Mouse (Mus musculus): ENCODE measurements at regions not wholly inside any gene's neighbourhood (a gene's known extent, or its start where the extent isn't known, plus 50 kb on each side); places are given as distances from the start of the nearest gene placed in this dataset.

GRCm38 (mm10) chr16:93046221-93046620 lies 220.3 kb upstream of the Runx1 start:
- no peak overlapping the region for H3K27ac ChIP-seq
- no peaks in the 10 kb centered on the region for H3K79me2 ChIP-seq (ENCODE audit: inconsistent target)
- H3K4me3 ChIP-seq (ENCODE audit: inconsistent target) = no peak overlapping the region
- no peaks in the 10 kb centered on the region for H3K36me3 ChIP-seq (ENCODE audit: inconsistent target)
- WGBS (ENCODE audit: missing documents) = 98% methylated on average over 3 of the region's 3 CpGs

GRCm38 (mm10) chr16:93043355-93043754 lies 217.4 kb upstream of the Runx1 start:
- Histone ChIP-seq H3K79me2 (ENCODE audit: inconsistent target) (no peaks in the 10 kb centered on the region), H3K27ac (no peak overlapping the region), H3K4me3 (ENCODE audit: inconsistent target) (no peak overlapping the region), H3K36me3 (ENCODE audit: inconsistent target) (no peaks in the 10 kb centered on the region)
- 96% methylated on average over 9 of the region's 9 CpGs for WGBS (ENCODE audit: missing documents)

DNA sequence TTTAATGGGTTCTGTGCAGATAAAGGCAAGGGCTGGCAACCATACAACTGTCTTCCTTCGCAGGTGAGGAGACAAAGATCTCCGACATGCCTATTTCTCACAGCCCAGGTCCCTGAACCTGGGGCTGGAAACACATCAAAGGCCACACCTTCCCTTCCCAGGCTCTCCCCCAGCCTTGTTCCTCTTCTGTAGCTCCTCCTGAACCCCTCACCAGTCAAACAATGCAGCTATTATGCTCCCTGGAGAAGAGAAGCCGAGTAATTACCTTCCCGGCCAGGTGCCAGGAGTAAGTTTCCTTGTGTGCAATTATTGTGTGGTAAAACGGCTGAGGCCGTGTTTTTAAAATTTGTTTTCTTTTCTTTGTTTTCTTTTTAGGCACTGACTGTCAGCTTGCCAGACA lies 217.0 kb upstream of the Runx1 start:
- no peak overlapping the region for H3K4me3 ChIP-seq (ENCODE audit: inconsistent target)
- H3K27ac ChIP-seq = no peak overlapping the region
- 94% methylated on average over 6 of the region's 6 CpGs for WGBS (ENCODE audit: missing documents)
- no peaks in the 10 kb centered on the region for H3K79me2 ChIP-seq (ENCODE audit: inconsistent target)
- H3K36me3 ChIP-seq (ENCODE audit: inconsistent target) = no peaks in the 10 kb centered on the region

DNA sequence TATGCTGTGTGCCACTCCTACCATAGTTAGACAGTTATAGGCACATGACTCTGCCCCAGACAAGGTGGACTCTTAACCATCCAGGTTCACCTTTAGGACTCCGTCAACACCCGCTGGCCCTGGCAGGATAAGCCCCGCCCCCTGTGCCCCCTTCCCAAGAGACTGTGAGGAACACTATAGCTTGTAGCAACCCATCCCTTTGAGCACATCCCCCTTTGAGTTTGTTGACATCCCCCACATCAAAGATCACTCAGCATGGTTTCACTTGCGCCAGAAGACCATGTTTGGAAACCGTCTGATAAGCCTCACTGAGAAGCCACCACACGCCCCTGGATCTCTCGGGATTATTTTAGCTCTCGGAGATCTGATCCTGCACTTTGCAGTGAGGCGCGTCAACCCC lies 216.5 kb upstream of the Runx1 start:
- Histone ChIP-seq H3K36me3 (ENCODE audit: inconsistent target) (no peaks in the 10 kb centered on the region), H3K27ac (no peak overlapping the region), H3K79me2 (ENCODE audit: inconsistent target) (no peaks in the 10 kb centered on the region), H3K4me3 (ENCODE audit: inconsistent target) (no peak overlapping the region)
- WGBS (ENCODE audit: missing documents) = 95% methylated on average over 9 of the region's 10 CpGs

GRCm38 (mm10) chr16:93041887-93042286 lies 215.9 kb upstream of the Runx1 start:
- Histone ChIP-seq H3K4me3 (ENCODE audit: inconsistent target) (no peak overlapping the region), H3K36me3 (ENCODE audit: inconsistent target) (no peaks in the 10 kb centered on the region), H3K79me2 (ENCODE audit: inconsistent target) (no peaks in the 10 kb centered on the region), H3K27ac (no peak overlapping the region)
- WGBS (ENCODE audit: missing documents) = 63% methylated on average over 3 of the region's 3 CpGs

DNA sequence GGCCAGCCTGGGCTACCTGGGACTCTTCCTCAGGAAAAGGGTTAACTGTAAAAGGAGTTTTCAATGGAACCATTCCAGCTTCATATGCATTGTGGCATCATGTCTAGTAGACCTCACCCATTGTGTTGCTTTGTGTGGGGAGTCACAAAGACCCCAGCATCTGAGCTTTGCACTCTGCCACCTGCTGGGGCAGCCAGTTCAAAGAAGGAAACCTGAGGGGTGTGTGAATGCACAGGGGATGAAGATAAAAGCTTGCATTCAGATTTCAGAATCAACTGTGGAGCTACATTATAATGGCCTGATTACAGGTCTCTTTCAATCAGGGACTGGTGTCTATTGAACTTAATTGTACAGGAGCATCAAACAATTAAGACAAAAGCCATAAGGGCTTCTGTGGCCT lies 215.4 kb upstream of the Runx1 start:
- no peak overlapping the region for H3K27ac ChIP-seq
- H3K79me2 ChIP-seq (ENCODE audit: inconsistent target) = no peaks in the 10 kb centered on the region
- H3K4me3 ChIP-seq (ENCODE audit: inconsistent target) = no peak overlapping the region
- no peaks in the 10 kb centered on the region for H3K36me3 ChIP-seq (ENCODE audit: inconsistent target)

DNA sequence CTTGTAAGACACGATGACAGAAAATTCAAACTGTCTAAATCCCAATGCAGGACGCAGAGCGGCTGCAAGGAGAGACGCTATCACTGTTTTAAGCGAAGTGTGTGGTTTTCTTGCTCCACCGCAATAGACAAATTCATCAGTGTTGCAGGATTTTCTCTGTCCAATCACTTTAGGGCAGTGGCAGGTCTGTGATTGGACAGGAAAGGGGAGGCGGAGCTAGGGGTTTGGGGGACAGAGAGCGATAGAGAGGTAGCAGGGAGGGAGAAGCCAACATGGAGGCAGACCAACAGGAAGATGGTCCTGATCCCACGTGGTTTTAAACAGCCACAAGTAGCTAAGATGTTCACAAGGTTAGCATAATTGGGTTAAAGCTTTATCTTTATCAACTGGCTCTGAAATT lies 209.7 kb upstream of the Runx1 start:
- WGBS (ENCODE audit: missing documents) = 70% methylated on average over 9 of the region's 9 CpGs

GRCm38 (mm10) chr16:93033943-93034342 lies 208.0 kb upstream of the Runx1 start:
- Histone ChIP-seq H3K27ac (peak overlapping the region; percentile 97), H3K36me3 (ENCODE audit: inconsistent target) (no peaks in the 10 kb centered on the region), H3K79me2 (ENCODE audit: inconsistent target) (no peaks in the 10 kb centered on the region), H3K4me3 (ENCODE audit: inconsistent target) (no peak overlapping the region)
- 28% methylated on average over 3 of the region's 3 CpGs for WGBS (ENCODE audit: missing documents)

More for the DNA sequence above, 209.7 kb upstream of the Runx1 start:
- Histone ChIP-seq H3K36me3 (ENCODE audit: inconsistent target) (no peaks in the 10 kb centered on the region), H3K79me2 (ENCODE audit: inconsistent target) (no peaks in the 10 kb centered on the region), H3K27ac (no peak overlapping the region), H3K4me3 (ENCODE audit: inconsistent target) (no peak overlapping the region)

DNA sequence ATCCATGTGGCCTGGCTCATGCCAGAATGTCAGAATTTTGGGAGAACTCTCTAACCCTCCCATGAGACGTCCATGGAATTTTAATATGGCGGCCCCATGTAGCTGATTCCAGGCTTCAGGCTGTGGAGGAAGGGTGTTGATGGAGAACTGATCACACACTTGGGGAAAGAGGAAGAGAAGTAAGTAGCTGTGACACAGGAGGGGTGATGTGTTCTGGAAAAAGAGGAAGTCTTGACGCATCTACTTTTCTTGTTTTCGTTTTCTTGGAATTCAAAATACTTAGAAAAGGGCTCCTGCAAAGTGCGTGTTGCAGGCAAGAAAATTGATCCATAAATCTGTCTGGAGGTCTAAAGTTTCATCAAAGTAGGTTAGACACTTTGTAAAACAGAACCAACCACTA lies 205.7 kb upstream of the Runx1 start:
- Histone ChIP-seq H3K79me2 (ENCODE audit: inconsistent target) (no peaks in the 10 kb centered on the region), H3K4me3 (ENCODE audit: inconsistent target) (no peak overlapping the region), H3K36me3 (ENCODE audit: inconsistent target) (no peaks in the 10 kb centered on the region), H3K27ac (peak overlapping the region; percentile 97)
- 10% methylated on average over 5 of the region's 5 CpGs for WGBS (ENCODE audit: missing documents)

GRCm38 (mm10) chr16:93028640-93029039 lies 202.7 kb upstream of the Runx1 start:
- Histone ChIP-seq H3K36me3 (ENCODE audit: inconsistent target) (no peaks in the 10 kb centered on the region), H3K4me3 (ENCODE audit: inconsistent target) (no peak overlapping the region), H3K27ac (peak overlapping the region; percentile 97), H3K79me2 (ENCODE audit: inconsistent target) (no peaks in the 10 kb centered on the region)
- WGBS (ENCODE audit: missing documents) = under 1% methylated on average over 7 of the region's 7 CpGs

DNA sequence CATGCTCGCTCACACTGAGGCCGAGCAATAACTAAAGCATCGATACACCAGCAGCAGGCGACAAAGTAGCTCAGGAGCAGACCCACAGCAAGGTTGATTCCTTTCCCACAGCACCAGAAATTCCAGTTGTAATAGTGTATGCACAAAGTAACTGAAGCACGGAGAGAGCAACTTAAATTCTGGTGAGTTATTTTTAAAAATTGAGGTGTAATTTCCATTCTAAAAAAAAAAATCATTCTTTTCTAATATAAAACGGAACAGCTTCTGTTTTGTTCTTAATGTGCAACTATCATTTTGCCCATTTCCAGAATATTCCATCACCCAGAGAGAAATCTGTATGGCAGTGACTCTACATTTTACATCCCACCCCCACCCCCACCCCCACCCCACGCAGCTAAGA lies 202.1 kb upstream of the Runx1 start:
- Histone ChIP-seq H3K36me3 (ENCODE audit: inconsistent target) (no peaks in the 10 kb centered on the region), H3K79me2 (ENCODE audit: inconsistent target) (no peaks in the 10 kb centered on the region), H3K27ac (peak overlapping the region; percentile 97), H3K4me3 (ENCODE audit: inconsistent target) (no peak overlapping the region)
- 86% methylated on average over 6 of the region's 7 CpGs for WGBS (ENCODE audit: missing documents)

DNA sequence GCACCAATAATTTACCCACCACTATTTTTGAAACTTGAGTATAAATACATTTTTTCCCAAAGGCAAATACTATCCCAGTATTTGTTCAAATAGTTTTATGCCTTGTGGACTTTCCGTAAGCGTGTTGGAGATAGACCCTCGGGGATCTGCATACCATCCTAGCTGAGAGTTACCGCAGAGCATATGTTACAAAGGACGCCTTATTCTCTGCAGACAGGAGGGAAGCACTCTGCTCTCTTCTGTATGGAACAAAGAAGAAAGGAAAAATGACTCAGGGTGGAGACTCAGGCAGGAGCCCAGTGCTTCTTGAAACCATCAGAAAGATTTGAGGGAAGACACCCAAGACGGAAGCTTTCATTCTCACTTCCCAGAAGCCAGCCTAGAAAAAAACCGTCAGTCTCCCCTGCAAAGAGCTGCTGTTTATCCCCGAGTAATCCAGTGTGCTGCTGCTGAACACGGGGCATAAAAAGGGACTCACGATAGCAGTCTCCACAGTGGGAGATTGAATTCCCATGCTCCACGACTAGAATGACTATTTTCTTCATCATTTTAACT lies 200.2 kb upstream of the Runx1 start:
- Histone ChIP-seq H3K36me3 (ENCODE audit: inconsistent target) (no peaks in the 10 kb centered on the region), H3K4me3 (ENCODE audit: inconsistent target) (no peak overlapping the region), H3K27ac (peak overlapping the region; percentile 31), H3K79me2 (ENCODE audit: inconsistent target) (no peaks in the 10 kb centered on the region)
- WGBS (ENCODE audit: missing documents) = 62% methylated on average over 11 of the region's 11 CpGs

GRCm38 (mm10) chr16:93019800-93020555 lies 194.0 kb upstream of the Runx1 start:
- H3K36me3 ChIP-seq (ENCODE audit: inconsistent target) = no peaks in the 10 kb centered on the region
- H3K79me2 ChIP-seq (ENCODE audit: inconsistent target) = no peaks in the 10 kb centered on the region
- H3K4me3 ChIP-seq (ENCODE audit: inconsistent target) = no peak overlapping the region
- 68% methylated on average over 7 of the region's 7 CpGs for WGBS (ENCODE audit: missing documents)
- H3K27ac ChIP-seq = no peak overlapping the region

DNA sequence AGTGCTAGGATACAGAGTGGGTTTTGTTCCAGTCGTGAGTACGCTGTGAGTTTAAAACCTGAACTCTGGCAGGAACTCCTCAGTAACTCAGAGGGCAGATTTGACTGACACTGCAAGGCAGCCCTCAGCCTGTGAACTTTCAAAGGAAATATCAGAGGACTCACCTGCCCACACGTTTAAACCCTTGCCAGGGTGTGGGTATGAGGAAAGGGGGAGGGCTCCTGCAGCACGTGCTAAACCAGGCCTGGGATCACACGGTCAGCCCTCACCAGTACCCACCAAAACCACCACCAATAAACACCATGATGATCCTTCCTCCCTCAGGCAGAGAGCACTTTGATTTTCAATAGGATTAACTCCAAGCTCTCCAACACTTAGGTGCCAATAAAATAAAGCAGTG lies 192.8 kb upstream of the Runx1 start:
- H3K79me2 ChIP-seq (ENCODE audit: inconsistent target) = no peaks in the 10 kb centered on the region
- 54% methylated on average over 5 of the region's 5 CpGs for whole genome bisulfite sequencing (ENCODE audit: missing documents)
- no peaks in the 10 kb centered on the region for H3K36me3 ChIP-seq (ENCODE audit: inconsistent target)
- no peak overlapping the region for H3K27ac ChIP-seq
- no peak overlapping the region for H3K4me3 ChIP-seq (ENCODE audit: inconsistent target)

DNA sequence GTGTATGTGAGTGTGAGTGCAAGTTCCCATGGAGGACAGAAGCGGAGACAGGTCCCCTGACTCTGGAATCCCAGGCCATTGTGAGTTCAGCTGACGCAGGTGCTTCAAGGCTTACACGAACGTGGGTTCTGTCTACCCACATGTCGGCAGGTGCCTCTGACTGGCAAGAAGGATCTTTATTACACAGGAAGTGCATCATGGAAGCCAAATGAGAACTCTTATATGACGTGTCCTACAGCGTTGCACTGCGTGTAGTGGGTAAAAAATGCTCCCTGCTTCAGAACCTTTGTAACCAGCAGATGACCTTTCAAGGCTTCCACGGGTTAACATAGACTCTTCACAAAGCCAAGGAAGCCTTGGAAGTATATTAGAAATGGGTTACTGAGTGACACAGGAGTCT lies 191.1 kb upstream of the Runx1 start:
- no peaks in the 10 kb centered on the region for H3K36me3 ChIP-seq (ENCODE audit: inconsistent target)
- H3K27ac ChIP-seq = no peak overlapping the region
- no peaks in the 10 kb centered on the region for H3K79me2 ChIP-seq (ENCODE audit: inconsistent target)
- no peak overlapping the region for H3K4me3 ChIP-seq (ENCODE audit: inconsistent target)
- WGBS (ENCODE audit: missing documents) = 93% methylated on average over 9 of the region's 9 CpGs

- Histone ChIP-seq H3K27ac (no peak overlapping the region), H3K4me3 (ENCODE audit: inconsistent target) (no peak overlapping the region), H3K79me2 (ENCODE audit: inconsistent target) (no peaks in the 10 kb centered on the region), H3K36me3 (ENCODE audit: inconsistent target) (no peaks in the 10 kb centered on the region)
- 95% methylated on average over 5 of the region's 6 CpGs for WGBS (ENCODE audit: missing documents)
These were observed 189.7 kb upstream of the Runx1 start for GRCm38 (mm10) chr16:93015636-93016035.
